Mouse (Mus musculus) kidney, adult 2 months (tissue): ENCODE data around the gene Nqo1. TPM values are rescaled to one million over a fixed set of nuclear protein-coding genes. Genes with fewer than 3 reads are reported as not detected.

Source experiments
- DNase-seq: peaks from one replicate; pipeline ENCODE4 v3.0.0; 2021
- H3K27ac ChIP-seq: fragments of 200-500 bp; 2 replicates; pipeline ENCODE4 v1.5.1; 2012; ENCODE audit warnings: low read depth, low read length, control low read depth, inconsistent platforms; ENCODE audit not compliant: insufficient read depth
- H3K27me3 ChIP-seq: fragments of 200-500 bp; replicated peaks from 2 replicates; pipeline ENCODE4 v1.6.1; 2012; ENCODE audit warnings: mild to moderate bottlenecking, moderate library complexity, low read length, inconsistent platforms; ENCODE audit not compliant: control insufficient read depth, insufficient read depth
- H3K36me3 ChIP-seq: fragments of 200-500 bp; 2 replicates; pipeline ENCODE4 v1.6.1; 2012; ENCODE audit warnings: mild to moderate bottlenecking, moderate library complexity, low read length, inconsistent platforms; ENCODE audit not compliant: control insufficient read depth, insufficient read depth
- H3K4me1 ChIP-seq: fragments of 200-500 bp; 2 replicates; pipeline ENCODE4 v1.6.1; 2011; ENCODE audit warnings: low read length; ENCODE audit not compliant: control insufficient read depth, insufficient read depth
- H3K4me3 ChIP-seq: fragments of 200-500 bp; 2 replicates; pipeline ENCODE4 v1.5.1; 2011; ENCODE audit warnings: mild to moderate bottlenecking, low read depth, low read length, control low read depth; ENCODE audit not compliant: insufficient read depth
- CTCF ChIP-seq: fragments of 200-500 bp; conservative IDR thresholded peaks from 2 replicates; pipeline ENCODE4 v1.5.1; 2011; ENCODE audit warnings: low read depth, mild to moderate bottlenecking, control low read depth, low read length, moderate library complexity, mixed read lengths; ENCODE audit not compliant: insufficient read depth, insufficient read length
- POLR2A ChIP-seq: fragments of 200-500 bp; IDR thresholded peaks from one replicate; pipeline ENCODE4 v1.6.1; 2011; ENCODE audit warnings: low read depth, low read length, control low read depth
- WGBS: fragments of 180-500 bp; shearing (Covaris S2); methylation state at CpG from one replicate; pipeline ENCODE4 v1.1.7; 2018; 5-methylcytosine and 5-hydroxymethylcytosine counted together
- polyA plus RNA-seq: library from polyadenylated mRNA; depleted of rRNA; stranded (reverse); fragments of >200 nt; gene quantifications from 2 replicates; pipeline ENCODE4 v1.2.3, GENCODE M21; 2012

The Nqo1 gene
- polyA plus RNA-seq, 1 experiment, result 42.9 TPM

DNA sequence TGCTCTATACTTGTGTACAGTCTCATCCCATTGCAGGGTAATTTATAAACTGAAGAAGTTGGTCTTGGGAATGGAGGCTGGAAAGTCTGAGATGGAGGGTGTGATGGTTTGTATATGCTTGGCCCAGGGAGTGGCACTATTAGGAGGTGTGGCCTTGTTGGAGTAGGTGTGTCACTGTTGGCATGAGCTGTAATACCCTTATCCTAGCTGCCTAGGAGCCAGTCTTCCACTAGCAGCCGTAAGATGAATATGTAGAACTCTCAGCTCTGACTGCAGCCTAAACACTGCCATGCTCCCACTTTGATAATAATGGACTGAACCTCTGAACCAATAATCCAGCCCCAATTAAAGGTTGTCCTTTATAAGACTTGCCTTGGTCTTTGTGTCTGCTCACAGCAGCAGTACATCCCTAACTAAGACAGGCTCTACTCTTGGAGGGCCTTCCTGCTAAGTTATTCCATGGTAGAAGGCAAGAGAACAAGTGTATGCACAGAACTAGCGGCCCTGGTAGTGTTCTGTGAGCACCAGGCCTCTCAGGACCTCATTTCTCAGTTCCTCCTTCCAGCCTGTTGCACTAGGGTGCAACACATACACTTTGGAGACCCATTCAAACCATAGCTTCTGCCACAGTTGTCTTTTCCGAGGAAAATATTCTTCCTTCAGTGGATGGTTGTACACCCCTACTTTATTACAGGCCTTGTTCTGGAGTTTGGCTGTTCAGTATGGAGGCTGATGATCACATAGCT, 37.0 kb upstream of the Nqo1 start:
- DNase-seq, result no peak
- Histone ChIP-seq H3K4me1 (peaks cover 20% of the 10 kb centered on the region; the same call in 1 of the 2 replicates), H3K27ac (no peak overlapping the region), H3K4me3 (no peak overlapping the region), H3K27me3 (no peaks in the 10 kb centered on the region), H3K36me3 (no peaks in the 10 kb centered on the region)
- WGBS, result 89% methylated on average over 3 of the region's 3 CpGs
- TF ChIP-seq POLR2A (no peak), CTCF (no peak)

DNA sequence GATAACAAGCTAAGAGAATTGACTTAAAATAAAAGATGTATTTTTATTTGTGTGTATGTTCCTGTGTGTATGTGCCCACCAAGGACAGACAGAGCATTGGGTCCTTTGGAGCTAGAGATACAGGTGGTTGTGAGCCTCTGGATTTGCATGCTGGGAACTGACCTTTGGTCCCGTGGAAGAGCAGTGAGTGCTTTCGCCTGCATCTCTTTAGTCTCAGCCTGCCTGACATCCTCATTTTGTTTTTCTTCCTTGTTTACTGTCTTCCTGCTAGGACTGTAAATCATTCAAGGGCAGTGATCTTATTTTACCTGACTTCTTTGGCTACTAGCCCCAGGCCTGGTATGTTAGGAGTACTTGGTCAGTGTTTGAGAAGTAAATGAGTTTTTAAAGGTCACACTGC, 34.7 kb upstream of the Nqo1 start:
- TF ChIP-seq CTCF (no peak), POLR2A (no peak)
- Histone ChIP-seq H3K27ac (peak overlapping the region; percentile 91), H3K27me3 (no peaks in the 10 kb centered on the region), H3K4me1 (peaks cover 13% of the 10 kb centered on the region; the same call in 1 of the 2 replicates), H3K36me3 (no peaks in the 10 kb centered on the region), H3K4me3 (no peak overlapping the region)
- DNase-seq, result peak; percentile 90
- WGBS, result 37% methylated on average over 2 of the region's 2 CpGs

DNA sequence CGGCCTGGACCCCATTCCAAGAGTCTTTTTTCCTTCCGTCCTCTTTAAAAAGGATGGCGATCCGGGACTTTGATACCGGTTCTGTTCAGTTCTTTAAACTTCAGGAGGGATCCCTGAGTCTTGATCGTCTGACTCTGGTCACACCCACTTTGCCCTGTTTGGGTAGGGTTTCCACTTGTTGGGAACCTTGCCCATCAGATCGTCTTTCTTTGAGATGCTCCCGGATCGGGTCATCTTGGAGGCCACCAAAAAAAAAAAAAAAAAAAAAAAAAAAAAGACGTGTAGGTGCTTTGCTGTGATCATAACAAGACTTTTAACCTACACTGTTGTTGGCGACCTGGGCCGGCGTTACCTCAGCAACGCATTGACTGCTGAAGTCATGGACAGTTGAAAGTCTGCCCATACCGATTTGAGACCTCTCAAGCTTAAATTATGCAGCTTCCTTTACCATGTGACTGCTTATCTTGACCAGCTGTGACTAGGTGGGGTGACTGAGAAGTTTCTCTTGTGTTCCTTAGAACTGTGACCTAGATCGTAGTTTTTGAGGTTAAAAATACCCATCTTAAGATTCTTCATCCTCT, 33.9 kb upstream of the Nqo1 start:
- WGBS, result 2% methylated on average over 16 of the region's 16 CpGs
- peak; percentile 69 for DNase-seq
- H3K4me3 ChIP-seq, result peak overlapping the region; percentile 94

DNA sequence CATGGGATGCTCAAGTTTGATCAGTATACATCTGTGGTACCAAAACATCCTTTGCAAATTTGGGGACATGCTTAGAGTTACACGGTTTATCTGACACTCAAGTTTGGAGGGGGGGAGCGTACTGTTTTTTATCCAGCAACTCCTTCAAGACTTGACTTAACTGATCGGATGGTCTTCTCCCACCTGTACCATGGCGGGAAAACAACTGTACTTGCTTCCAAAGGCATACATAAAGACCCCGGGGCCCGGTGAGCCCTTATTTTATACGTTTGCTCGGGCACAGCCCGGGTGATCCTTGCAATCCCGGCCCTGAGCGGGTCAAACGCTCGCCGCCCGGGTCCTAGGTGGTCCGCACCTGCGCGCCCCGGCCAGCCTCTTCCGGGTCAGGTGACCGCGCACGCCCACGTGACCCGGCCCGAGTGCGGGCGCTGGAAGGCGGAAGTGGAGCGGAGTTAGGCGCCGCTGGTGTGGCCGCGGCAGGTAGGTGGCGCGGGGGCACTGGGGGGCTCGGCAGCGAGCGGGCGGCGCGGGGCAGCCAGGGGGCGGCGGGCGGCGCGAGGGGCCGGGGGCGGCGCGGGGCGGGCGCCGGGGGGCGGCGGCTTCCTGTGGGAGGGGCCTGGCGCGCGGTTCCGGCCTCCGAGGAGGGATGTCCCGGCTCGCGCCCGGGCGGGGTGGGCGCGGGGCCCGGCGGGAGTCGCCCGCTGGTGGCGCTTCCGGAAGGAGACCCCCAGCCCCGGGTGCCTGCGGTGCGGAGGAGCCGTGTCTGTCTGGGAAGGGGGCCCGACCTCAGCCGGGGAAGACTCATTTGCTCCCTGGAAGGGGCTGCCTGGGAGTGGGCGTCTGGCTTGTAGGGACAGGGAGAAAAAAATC, 33.2 kb upstream of the Nqo1 start, which contains the start of gene Wwp2:
Gene Wwp2 (plus strand): TSS at position 404 of the 870 bp plus-strand sequence.
- Histone ChIP-seq H3K27ac (peak within 1 kb of the TSS; percentile 91), H3K27me3 (no peaks in the 10 kb centered on the region), H3K4me1 (peaks cover 13% of the 10 kb centered on the region; the same call in 1 of the 2 replicates), H3K4me3 (peak within 1 kb of the TSS; percentile 94), H3K36me3 (no peaks in the 10 kb centered on the region)
- WGBS, result under 1% methylated on average over 75 of the region's 81 CpGs
- TF ChIP-seq POLR2A (no peak), CTCF (no peak)
- DNase-seq, result peak; percentile 86

More for the DNA sequence above, 33.9 kb upstream of the Nqo1 start:
- TF ChIP-seq POLR2A, result no peak
- TF ChIP-seq CTCF, result no peak
- Histone ChIP-seq H3K27ac (peak overlapping the region; percentile 91), H3K36me3 (no peaks in the 10 kb centered on the region), H3K4me1 (peaks cover 13% of the 10 kb centered on the region; the same call in 1 of the 2 replicates), H3K27me3 (no peaks in the 10 kb centered on the region)

DNA sequence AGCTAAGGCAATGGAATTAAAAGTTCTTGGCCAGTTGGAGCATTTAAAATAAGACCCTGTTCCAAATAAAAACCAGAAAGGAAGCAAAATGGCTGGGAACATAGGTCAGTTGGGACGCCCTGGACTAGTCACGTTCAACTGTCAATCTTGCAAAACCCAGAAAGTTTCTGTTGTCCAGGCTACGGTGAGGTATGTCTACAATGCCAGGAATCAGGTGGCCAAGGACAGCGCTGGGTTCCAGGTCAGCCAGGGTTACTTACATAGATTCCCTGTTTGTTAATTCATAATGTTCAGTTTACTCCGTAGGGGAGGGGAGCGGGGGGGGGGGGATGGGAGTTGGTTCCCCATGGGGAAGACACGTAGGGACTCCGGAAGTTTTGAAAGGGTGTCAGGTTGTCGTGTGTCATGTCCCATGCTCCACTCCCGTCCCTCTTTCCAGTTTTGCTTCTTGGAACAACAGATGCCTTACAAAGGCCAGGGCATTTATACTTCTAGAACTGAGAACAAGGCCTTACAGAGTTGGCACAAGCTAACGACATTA, 32.5 kb upstream of the Nqo1 start:
- peak overlapping the region; percentile 76; the same call in 1 of the 2 replicates for H3K27ac ChIP-seq
- H3K4me3 ChIP-seq, result peak overlapping the region; percentile 94
- no peak for DNase-seq
- H3K27me3 ChIP-seq, result no peaks in the 10 kb centered on the region
- H3K36me3 ChIP-seq, result no peaks in the 10 kb centered on the region
- 28% methylated on average over 11 of the region's 11 CpGs for WGBS
- no peak for TF ChIP-seq POLR2A
- TF ChIP-seq CTCF, result no peak
- H3K4me1 ChIP-seq, result peaks cover 16% of the 10 kb centered on the region; the same call in 1 of the 2 replicates

DNA sequence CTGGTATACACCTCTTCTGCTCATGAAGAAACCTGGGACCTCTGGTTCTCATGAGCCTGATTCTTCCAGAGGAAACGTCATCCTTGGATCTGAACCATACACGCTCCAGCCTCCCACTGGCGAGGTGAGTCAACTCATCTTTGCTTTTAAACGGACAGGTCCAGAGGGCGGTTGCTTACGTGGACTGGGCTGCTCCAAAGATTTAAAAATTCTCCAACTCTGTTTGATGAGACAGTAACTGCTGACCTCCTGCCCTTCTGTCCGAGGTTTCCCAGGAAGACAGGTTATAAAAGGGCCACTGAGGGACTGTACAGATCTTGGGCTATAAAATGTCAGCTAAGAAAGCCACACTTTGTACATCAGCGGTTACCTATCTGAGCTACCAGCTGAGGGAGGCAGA, 27.8 kb upstream of the Nqo1 start:
- no peak overlapping the region for H3K4me3 ChIP-seq
- peak overlapping the region; percentile 53; the same call in 1 of the 2 replicates for H3K27ac ChIP-seq
- H3K4me1 ChIP-seq, result peaks cover 5% of the 10 kb centered on the region; the same call in 1 of the 2 replicates
- TF ChIP-seq CTCF (no peak), POLR2A (no peak)
- no peaks in the 10 kb centered on the region for H3K27me3 ChIP-seq
- 51% methylated on average over 8 of the region's 8 CpGs for WGBS
- H3K36me3 ChIP-seq, result no peaks in the 10 kb centered on the region
- peak; percentile 86 for DNase-seq
